Mouse (Mus musculus) retina, adult 2 months (tissue): ENCODE measurements around the gene Lrrtm4.

Source experiments
- DNase-seq: peaks from one replicate; pipeline ENCODE4 v3.0.0-alpha.2; 2012; ENCODE audit warnings: low read depth, low spot score

Lrrtm4 gene

GRCm38 (mm10) chr6:80018765-80019164 lies at the start of gene Lrrtm4:
Gene Lrrtm4, plus strand, starts transcription at chr6:80018877.
- DNase-seq = no peak

GRCm38 (mm10) chr6:80019189-80019860 lies 648 bp downstream of the Lrrtm4 start:
- DNase-seq = no peak

GRCm38 (mm10) chr6:80019861-80020230 lies 1.2 kb downstream of the Lrrtm4 start:
- no peak for DNase-seq

GRCm38 (mm10) chr6:80056849-80057248 lies 38.2 kb downstream of the Lrrtm4 start:
- no peak for DNase-seq

GRCm38 (mm10) chr6:80078001-80078400 lies 59.3 kb downstream of the Lrrtm4 start:
- no peak for DNase-seq

GRCm38 (mm10) chr6:80079290-80079689 lies 60.6 kb downstream of the Lrrtm4 start:
- no peak for DNase-seq

- no peak for DNase-seq
These were observed 76.2 kb downstream of the Lrrtm4 start for GRCm38 (mm10) chr6:80094909-80095308.

- DNase-seq = no peak
These were observed 86.7 kb downstream of the Lrrtm4 start for GRCm38 (mm10) chr6:80105343-80105742.

- no peak for DNase-seq
These were observed 87.2 kb downstream of the Lrrtm4 start for GRCm38 (mm10) chr6:80105843-80106242.

- no peak for DNase-seq
These were observed 107.7 kb downstream of the Lrrtm4 start for GRCm38 (mm10) chr6:80126419-80126818.

- DNase-seq = no peak
These were observed 143.9 kb downstream of the Lrrtm4 start for GRCm38 (mm10) chr6:80162585-80162984.

- DNase-seq = no peak
These were observed 163.2 kb downstream of the Lrrtm4 start for GRCm38 (mm10) chr6:80181916-80182315.

- DNase-seq = no peak
These were observed 163.7 kb downstream of the Lrrtm4 start for GRCm38 (mm10) chr6:80182353-80182752.

- DNase-seq = no peak
These were observed 166.9 kb downstream of the Lrrtm4 start for GRCm38 (mm10) chr6:80185489-80186113.

- no peak for DNase-seq
These were observed 168.1 kb downstream of the Lrrtm4 start for GRCm38 (mm10) chr6:80186791-80187190.

- DNase-seq = no peak
These were observed 190.8 kb downstream of the Lrrtm4 start for GRCm38 (mm10) chr6:80209476-80209875.

- no peak for DNase-seq
These were observed 191.6 kb downstream of the Lrrtm4 start for GRCm38 (mm10) chr6:80210281-80210680.

GRCm38 (mm10) chr6:80261595-80261994 lies 242.9 kb downstream of the Lrrtm4 start:
- DNase-seq = no peak

GRCm38 (mm10) chr6:80263972-80264371 lies 245.3 kb downstream of the Lrrtm4 start:
- DNase-seq = no peak

GRCm38 (mm10) chr6:80264584-80264983 lies 245.9 kb downstream of the Lrrtm4 start:
- DNase-seq = no peak

- no peak for DNase-seq
These were observed 247.1 kb downstream of the Lrrtm4 start for GRCm38 (mm10) chr6:80265746-80266145.

- DNase-seq = no peak
These were observed 268.3 kb downstream of the Lrrtm4 start for GRCm38 (mm10) chr6:80286968-80287367.

GRCm38 (mm10) chr6:80301871-80302270 lies 283.2 kb downstream of the Lrrtm4 start:
- no peak for DNase-seq
